Mouse (Mus musculus) liver, embryonic 14.5 days (tissue): ENCODE data around the gene Fbrs. TPM values are rescaled to one million over a fixed set of nuclear protein-coding genes. Genes with fewer than 3 reads are reported as not detected.
"Not testable (repeated sequence)": the region's sequence is repeated elsewhere in the genome, so short reads cannot be mapped to it uniquely, and the experiment has no call there.

ENCODE experiments used
- ATAC-seq: fragments of 200-750 bp; cut with Nextera tagmentation; 2 replicates; pipeline ENCODE4 v1.8.0; 2017; ENCODE audit warnings: moderate number of reproducible peaks, mild to moderate bottlenecking, moderate library complexity; ENCODE audit not compliant: insufficient read depth
- DNase-seq, 3 experiments: peaks; one replicate each; pipeline ENCODE4 v3.0.0-alpha.2; 2012 to 2013; ENCODE audit warnings: low read depth in 3 of 3, low spot score in 3 of 3
- H3K27ac ChIP-seq: fragments of 300-500 bp; sonication (generic); 2 replicates; pipeline ENCODE4 v1.5.1; 2014; ENCODE audit warnings: moderate library complexity, mild to moderate bottlenecking, control low read depth, inconsistent platforms
- H3K27me3 ChIP-seq: fragments of 300-500 bp; sonication (generic); 2 replicates; pipeline ENCODE4 v1.6.1; 2014; ENCODE audit warnings: mild to moderate bottlenecking, low read length, moderate library complexity; ENCODE audit not compliant: control insufficient read depth, insufficient read depth
- H3K36me3 ChIP-seq: fragments of 300-500 bp; sonication (generic); replicated peaks from 2 replicates; pipeline ENCODE4 v1.6.1; 2014; ENCODE audit warnings: low read depth; ENCODE audit not compliant: control insufficient read depth, insufficient read depth
- H3K4me1 ChIP-seq, 2 experiments: fragments of 200-500 bp in 1 of 2; fragments of 300-500 bp in 1 of 2; sonication (generic) in 1 of 2; replicated peaks; 2 replicates each; pipeline ENCODE4 v1.6.1; 2012 to 2014; ENCODE audit warnings: antibody characterized with exemption in 1 of 2, inconsistent platforms in 1 of 2, low read length in 1 of 2; ENCODE audit not compliant: control insufficient read depth in 2 of 2, insufficient read depth in 2 of 2
- H3K4me2 ChIP-seq: fragments of 300-500 bp; sonication (generic); 2 replicates; pipeline ENCODE4 v1.6.1; 2014; ENCODE audit warnings: low read depth, mild to moderate bottlenecking, control low read depth, moderate library complexity
- H3K4me3 ChIP-seq, 2 experiments: fragments of 200-500 bp in 1 of 2; fragments of 300-500 bp in 1 of 2; sonication (generic) in 1 of 2; 2 replicates each; pipeline ENCODE4 v1.5.1; 2012 to 2014; ENCODE audit warnings: low read depth in 2 of 2, low read length in 2 of 2, mild to moderate bottlenecking in 2 of 2, control low read depth in 1 of 2, inconsistent platforms in 1 of 2, moderate library complexity in 1 of 2; ENCODE audit not compliant: insufficient read depth in 1 of 2
- H3K9ac ChIP-seq: fragments of 300-500 bp; sonication (generic); replicated peaks from 2 replicates; pipeline ENCODE4 v1.6.1; 2014; ENCODE audit warnings: mild to moderate bottlenecking, control low read depth, moderate library complexity
- H3K9me3 ChIP-seq: fragments of 300-500 bp; sonication (generic); 2 replicates; pipeline ENCODE4 v1.6.1; 2016; ENCODE audit warnings: low read length, mixed read lengths; ENCODE audit not compliant: control insufficient read depth
- CTCF ChIP-seq: IDR thresholded peaks from 2 replicates; pipeline ENCODE4 v1.5.1; 2016; ENCODE audit warnings: antibody characterized with exemption, low read depth, control low read depth
- EP300 ChIP-seq: IDR thresholded peaks from 2 replicates; pipeline ENCODE4 v1.6.1; 2016; ENCODE audit warnings: antibody characterized with exemption, low read depth
- WGBS: fragments of 180-500 bp; shearing (Covaris S2); extraction: QIAGEN DNeasy Blood & Tissue Kit; methylation state at CpG from one replicate; pipeline ENCODE4 v1.1.7; 2014; ENCODE audit not compliant: insufficient replicate concordance; 5-methylcytosine and 5-hydroxymethylcytosine counted together
- polyA plus RNA-seq, 2 experiments: library from polyadenylated mRNA; depleted of rRNA in 1 of 2; stranded (reverse) in 1 of 2; unstranded in 1 of 2; fragments of >200 nt; fragmentation: Nextera tagmentation in 1 of 2; extraction: Ambion mirVana in 1 of 2; gene quantifications; 2 replicates each; pipeline versions ENCODE4 v1.2.1 to v1.2.3; 2012 to 2014

Gene Fbrs
- polyA plus RNA-seq, 2 experiments, result 4.7 to 7.3 TPM

DNA sequence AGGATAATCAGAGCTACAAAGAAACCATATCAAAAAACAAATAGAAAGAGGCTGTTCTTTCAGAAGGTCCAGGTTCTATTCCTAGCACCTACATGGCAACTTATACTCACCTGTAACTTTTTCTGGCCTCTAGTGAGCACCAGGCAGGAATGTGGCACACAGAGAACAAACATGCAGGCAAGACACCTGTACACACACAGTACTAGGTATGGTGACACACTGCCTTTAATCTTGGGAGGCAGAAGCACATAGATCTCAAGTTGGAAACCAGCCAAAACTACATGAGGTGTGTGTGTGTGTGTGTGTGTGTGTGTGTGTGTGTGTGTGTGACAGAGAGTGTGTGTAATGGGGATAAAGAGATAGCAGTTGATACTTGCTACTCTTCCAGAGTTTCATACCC is 15.6 kb downstream of the Fbrs start:
- Histone ChIP-seq H3K4me1 (no peaks in the 10 kb centered on the region), H3K4me2 (no peak overlapping the region), H3K27me3 (no peaks in the 10 kb centered on the region), H3K36me3 (peaks cover 15% of the 10 kb centered on the region), H3K9ac (no peak overlapping the region), H3K9me3 (no peaks in the 10 kb centered on the region), H3K27ac (no peak overlapping the region), H3K4me3 (no peak overlapping the region)
- TF ChIP-seq EP300 (no peak), CTCF (no peak)
- no peak for DNase-seq
- no peak for ATAC-seq

DNA sequence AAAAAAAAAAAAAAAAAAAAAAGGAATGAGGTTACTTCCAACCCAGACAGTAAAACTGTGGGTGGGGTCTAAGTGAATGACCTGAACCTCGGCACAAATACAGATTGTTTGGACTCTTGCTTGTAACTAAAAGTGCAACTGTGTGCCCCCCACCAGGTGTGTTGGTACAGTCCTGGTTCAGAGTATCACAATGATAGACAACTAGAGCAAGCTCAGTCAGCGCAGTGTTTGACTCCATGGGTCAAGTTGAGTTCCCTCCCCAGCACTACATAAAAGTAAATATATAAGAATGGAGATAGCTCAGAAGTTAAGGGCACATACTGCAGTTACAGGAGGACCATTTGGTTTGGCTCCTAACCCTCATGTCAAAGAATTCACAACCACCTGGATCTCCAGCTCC is 18.4 kb downstream of the Fbrs start:
- H3K27me3 ChIP-seq, result no peaks in the 10 kb centered on the region
- no peaks in the 10 kb centered on the region for H3K36me3 ChIP-seq
- no peak for DNase-seq
- peak; percentile 35; the same call in 1 of the 2 replicates for ATAC-seq
- no peak overlapping the region for H3K4me2 ChIP-seq
- H3K4me3 ChIP-seq, result no peak overlapping the region
- no peak overlapping the region for H3K9ac ChIP-seq
- TF ChIP-seq CTCF (no peak), EP300 (no peak)
- 54% methylated on average over 2 of the region's 2 CpGs for WGBS
- no peaks in the 10 kb centered on the region for H3K4me1 ChIP-seq
- H3K9me3 ChIP-seq, result no peaks in the 10 kb centered on the region
- no peak overlapping the region for H3K27ac ChIP-seq

DNA sequence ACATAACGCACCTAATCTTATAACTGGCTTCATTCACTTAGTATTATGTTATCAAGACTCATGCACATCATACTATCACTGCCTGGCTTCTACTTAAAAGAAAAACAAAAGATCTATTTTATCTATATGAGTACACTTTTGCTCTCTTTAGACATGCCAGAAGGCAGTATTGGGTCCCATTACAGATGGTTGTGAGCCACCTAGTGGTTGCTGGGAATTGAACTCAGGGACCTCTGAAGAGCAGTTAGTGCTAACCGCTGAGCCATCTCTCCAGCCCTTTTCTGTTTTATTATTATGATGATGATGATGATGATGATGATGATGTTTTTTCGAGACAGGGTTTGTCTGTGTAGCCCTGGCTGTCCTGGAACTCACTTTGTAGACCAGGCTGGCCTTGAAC is 19.4 kb downstream of the Fbrs start:
- Histone ChIP-seq H3K4me2 (no peak overlapping the region), H3K27me3 (no peaks in the 10 kb centered on the region), H3K27ac (no peak overlapping the region), H3K9me3 (no peaks in the 10 kb centered on the region), H3K4me1 (no peaks in the 10 kb centered on the region), H3K4me3 (no peak overlapping the region), H3K36me3 (no peaks in the 10 kb centered on the region), H3K9ac (no peak overlapping the region)
- TF ChIP-seq CTCF, result peak; percentile 68
- TF ChIP-seq EP300, result no peak
- peak; percentile 43; the same call in 1 of the 2 replicates for ATAC-seq
- WGBS, result 31% methylated on average over 3 of the region's 3 CpGs
- DNase-seq, result no peak

- Histone ChIP-seq H3K4me1 (peaks cover 2 to 6% of the 10 kb centered on the region in 2 experiments; a peak in 2 of 4 replicates), H3K27ac (no peak overlapping the region), H3K4me2 (no peak overlapping the region), H3K9me3 (no peaks in the 10 kb centered on the region), H3K4me3 (no peak overlapping the region), H3K36me3 (no peaks in the 10 kb centered on the region), H3K27me3 (no peaks in the 10 kb centered on the region), H3K9ac (no peak overlapping the region)
- ATAC-seq (no peak), DNase-seq (no peak)
- WGBS, result 74% methylated on average over 3 of the region's 3 CpGs
- TF ChIP-seq EP300 (no peak), CTCF (no peak)
Observed at GRCm38 (mm10) chr7:127508291-127508690, 29.3 kb downstream of the Fbrs start.

GRCm38 (mm10) chr7:127509830-127510229 is 30.8 kb downstream of the Fbrs start:
- 64% methylated on average over 3 of the region's 4 CpGs for WGBS
- not testable (repeated sequence) for H3K36me3 ChIP-seq, H3K4me3 ChIP-seq, ATAC-seq, H3K4me2 ChIP-seq, DNase-seq, H3K27ac ChIP-seq, H3K9me3 ChIP-seq, H3K9ac ChIP-seq, H3K27me3 ChIP-seq
- peaks cover 8 to 13% of the 10 kb centered on the region in 2 experiments for H3K4me1 ChIP-seq
